Mouse (Mus musculus) bone marrow, adult 2 months (tissue): ENCODE results near the gene Ctsa.

Source experiments
- CTCF ChIP-seq: fragments of 200-500 bp; IDR thresholded peaks from 2 replicates; pipeline ENCODE4 v1.5.1; 2011; ENCODE audit warnings: low read length, control low read depth; ENCODE audit not compliant: control insufficient read depth, insufficient read depth
- POLR2A ChIP-seq: fragments of 200-500 bp; IDR thresholded peaks from 2 replicates; pipeline ENCODE4 v1.6.1; 2011; ENCODE audit warnings: low read depth, mild to moderate bottlenecking, control low read depth, low read length, borderline replicate concordance; ENCODE audit not compliant: control insufficient read depth

DNA sequence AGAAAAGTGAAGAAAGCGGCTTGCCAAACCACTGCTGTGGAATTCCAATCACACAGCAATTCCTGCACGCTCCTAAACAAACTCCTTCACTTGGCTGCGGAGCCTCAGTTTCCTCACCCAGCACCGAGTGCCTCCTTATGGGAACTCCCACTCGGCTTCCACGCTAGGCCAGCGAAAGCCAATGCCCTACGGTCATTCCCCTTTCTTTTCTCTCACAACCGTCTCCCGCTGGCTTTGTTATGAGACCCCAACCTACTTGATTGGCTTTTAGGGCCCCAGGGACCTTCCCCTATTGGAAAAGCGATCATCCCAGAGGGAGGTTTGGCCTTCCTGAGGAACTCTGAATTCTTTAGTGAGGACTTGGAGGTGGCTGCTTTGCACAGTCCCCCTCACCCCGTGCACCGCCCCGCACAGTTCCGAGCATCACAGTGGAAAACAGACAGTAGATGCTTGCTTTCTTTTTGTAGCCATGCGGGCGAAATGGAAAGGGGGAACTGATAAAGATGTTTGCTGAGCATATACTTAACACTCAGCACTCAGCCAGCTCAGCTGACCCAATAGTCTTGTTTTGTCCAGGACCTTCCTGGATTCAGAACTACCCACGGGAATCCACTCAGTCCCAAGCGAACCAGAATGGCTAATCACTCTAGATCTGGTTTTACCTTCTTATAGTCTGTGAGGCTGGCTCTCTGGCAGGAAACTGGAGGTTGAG lies 25.3 kb downstream of the Ctsa start:
- no peak for TF ChIP-seq CTCF
- TF ChIP-seq POLR2A, result no peak
